Mouse (Mus musculus) intestine, embryonic 15.5 days (tissue): ENCODE results near the gene 4930518I15Rik. TPM values are rescaled to one million over a fixed set of nuclear protein-coding genes. Genes with fewer than 3 reads are reported as not detected.
"Not testable (repeated sequence)": the region's sequence is repeated elsewhere in the genome, so short reads cannot be mapped to it uniquely, and the experiment has no call there.

ENCODE experiments used
- ATAC-seq: fragments of 200-750 bp; cut with Nextera tagmentation; 2 replicates; pipeline ENCODE4 v1.8.0; 2017; ENCODE audit warnings: moderate TSS enrichment, moderate library complexity
- H3K27ac ChIP-seq: fragments of 300-500 bp; sonication (generic); 2 replicates; pipeline ENCODE4 v1.5.1; 2015; ENCODE audit warnings: mild to moderate bottlenecking, inconsistent platforms
- H3K27me3 ChIP-seq: fragments of 300-500 bp; sonication (generic); replicated peaks from 2 replicates; pipeline ENCODE4 v1.6.1; 2015; ENCODE audit warnings: inconsistent platforms
- H3K36me3 ChIP-seq: fragments of 300-500 bp; sonication (generic); 2 replicates; pipeline ENCODE4 v1.6.1; 2015; ENCODE audit warnings: inconsistent platforms
- H3K4me1 ChIP-seq: fragments of 300-500 bp; sonication (generic); replicated peaks from 2 replicates; pipeline ENCODE4 v1.6.1; 2015; ENCODE audit warnings: inconsistent platforms
- H3K4me2 ChIP-seq: fragments of 300-500 bp; sonication (generic); replicated peaks from 2 replicates; pipeline ENCODE4 v1.6.1; 2015; ENCODE audit warnings: mild to moderate bottlenecking, inconsistent platforms
- H3K4me3 ChIP-seq: fragments of 300-500 bp; sonication (generic); replicated peaks from 2 replicates; pipeline ENCODE4 v1.5.1; 2015; ENCODE audit warnings: inconsistent platforms
- H3K9ac ChIP-seq: fragments of 300-500 bp; sonication (generic); 2 replicates; pipeline ENCODE4 v1.6.1; 2015; ENCODE audit warnings: inconsistent platforms
- H3K9me3 ChIP-seq: fragments of 300-500 bp; sonication (generic); 2 replicates; pipeline ENCODE4 v1.6.1; 2016; ENCODE audit warnings: inconsistent platforms
- WGBS: fragments of 180-500 bp; shearing (Covaris S2); methylation state at CpG from one replicate; pipeline ENCODE4 v1.1.7; 2015; 5-methylcytosine and 5-hydroxymethylcytosine counted together
- polyA plus RNA-seq: library from polyadenylated mRNA; unstranded; fragments of >200 nt; fragmentation: Nextera tagmentation; extraction: Ambion mirVana; gene quantifications from 2 replicates; pipeline ENCODE4 v1.2.1, GENCODE M21; 2015

4930518I15Rik gene
- polyA plus RNA-seq, 1 experiment from 2014 or later: 5.3 TPM

- WGBS: 78% methylated on average over 6 of the region's 6 CpGs
- no peak for ATAC-seq
Measured at GRCm38 (mm10) chr2:156892821-156893220, 35.1 kb upstream of the 4930518I15Rik start.

GRCm38 (mm10) chr2:156892240-156892639 lies 34.5 kb upstream of the 4930518I15Rik start:
- no peak overlapping the region for H3K4me2 ChIP-seq
- H3K27me3 ChIP-seq: no peaks in the 10 kb centered on the region
- no peak for ATAC-seq
- no peaks in the 10 kb centered on the region for H3K9me3 ChIP-seq
- H3K4me3 ChIP-seq: no peak overlapping the region
- 42% methylated on average over 3 of the region's 3 CpGs for WGBS
- no peaks in the 10 kb centered on the region for H3K36me3 ChIP-seq
- no peak overlapping the region for H3K27ac ChIP-seq
- 0 out of 2 replicates have a peak, but pooled peaks cover 2% of the 10 kb centered on the region for H3K4me1 ChIP-seq
- no peak overlapping the region for H3K9ac ChIP-seq

More at GRCm38 (mm10) chr2:156892821-156893220, 35.1 kb upstream of the 4930518I15Rik start:
- Histone ChIP-seq H3K4me3 (no peak overlapping the region), H3K9ac (no peak overlapping the region), H3K36me3 (no peaks in the 10 kb centered on the region), H3K27me3 (no peaks in the 10 kb centered on the region), H3K4me1 (0 out of 2 replicates have a peak, but pooled peaks cover 2% of the 10 kb centered on the region), H3K9me3 (no peaks in the 10 kb centered on the region), H3K4me2 (no peak overlapping the region), H3K27ac (no peak overlapping the region)

GRCm38 (mm10) chr2:156888490-156888889 lies 30.7 kb upstream of the 4930518I15Rik start:
- no peak for ATAC-seq
- 65% methylated on average over 3 of the region's 3 CpGs for WGBS
- no peaks in the 10 kb centered on the region for H3K27me3 ChIP-seq
- H3K4me1 ChIP-seq: no peaks in the 10 kb centered on the region
- no peak overlapping the region for H3K4me2 ChIP-seq
- no peaks in the 10 kb centered on the region for H3K36me3 ChIP-seq
- H3K4me3 ChIP-seq: no peak overlapping the region
- H3K9me3 ChIP-seq: no peaks in the 10 kb centered on the region
- H3K27ac ChIP-seq: no peak overlapping the region
- no peak overlapping the region for H3K9ac ChIP-seq

- Histone ChIP-seq H3K36me3 (no peaks in the 10 kb centered on the region), H3K4me1 (no peaks in the 10 kb centered on the region), H3K9ac (no peak within 1 kb of the TSS), H3K9me3 (no peaks in the 10 kb centered on the region), H3K27me3 (no peaks in the 10 kb centered on the region), H3K4me3 (no peak within 1 kb of the TSS), H3K4me2 (no peak within 1 kb of the TSS), H3K27ac (no peak within 1 kb of the TSS)
- 47% methylated on average over 6 of the region's 6 CpGs for WGBS
- no peak for ATAC-seq
Measured at GRCm38 (mm10) chr2:156887017-156887416, 29.3 kb upstream of the 4930518I15Rik start, which contains the start of gene Sla2. Sla2 (minus strand) TSS chr2:156887192.

- Histone ChIP-seq H3K9ac (no peak overlapping the region), H3K27me3 (no peaks in the 10 kb centered on the region), H3K27ac (no peak overlapping the region), H3K36me3 (no peaks in the 10 kb centered on the region), H3K4me3 (no peak overlapping the region), H3K4me1 (no peaks in the 10 kb centered on the region), H3K9me3 (no peaks in the 10 kb centered on the region), H3K4me2 (no peak overlapping the region)
- ATAC-seq: no peak
- 77% methylated on average over 10 of the region's 10 CpGs for WGBS
Measured at GRCm38 (mm10) chr2:156886084-156886631, 28.4 kb upstream of the 4930518I15Rik start.

GRCm38 (mm10) chr2:156885666-156886065 lies 27.9 kb upstream of the 4930518I15Rik start:
- not testable (repeated sequence) for H3K36me3 ChIP-seq, H3K27me3 ChIP-seq, H3K4me3 ChIP-seq, H3K4me1 ChIP-seq, H3K4me2 ChIP-seq, ATAC-seq, H3K9ac ChIP-seq, H3K27ac ChIP-seq, H3K9me3 ChIP-seq
- WGBS: 70% methylated on average over 2 of the region's 2 CpGs

- Histone ChIP-seq H3K27me3 (no peaks in the 10 kb centered on the region), H3K9ac (no peak overlapping the region), H3K4me2 (no peak overlapping the region), H3K4me3 (no peak overlapping the region), H3K27ac (no peak overlapping the region), H3K9me3 (no peaks in the 10 kb centered on the region), H3K36me3 (no peaks in the 10 kb centered on the region), H3K4me1 (no peaks in the 10 kb centered on the region)
- 82% methylated on average over 10 of the region's 10 CpGs for WGBS
- peak; percentile 43; the same call in 1 of the 2 replicates for ATAC-seq
Measured at GRCm38 (mm10) chr2:156884396-156885211, 26.9 kb upstream of the 4930518I15Rik start.

- Histone ChIP-seq H3K9ac (no peak overlapping the region), H3K27me3 (no peaks in the 10 kb centered on the region), H3K4me3 (no peak overlapping the region), H3K4me2 (no peak overlapping the region), H3K27ac (no peak overlapping the region), H3K4me1 (peaks cover 5% of the 10 kb centered on the region; the same call in 1 of the 2 replicates), H3K9me3 (no peaks in the 10 kb centered on the region), H3K36me3 (no peaks in the 10 kb centered on the region)
- peak; percentile 66; the same call in 1 of the 2 replicates for ATAC-seq
- 34% methylated on average over 10 of the region's 10 CpGs for whole genome bisulfite sequencing
Measured at GRCm38 (mm10) chr2:156882431-156883001, 24.8 kb upstream of the 4930518I15Rik start.

GRCm38 (mm10) chr2:156879541-156879940 lies 21.8 kb upstream of the 4930518I15Rik start:
- no peak overlapping the region for H3K4me3 ChIP-seq
- no peak overlapping the region for H3K27ac ChIP-seq
- H3K36me3 ChIP-seq: peaks cover 4% of the 10 kb centered on the region; the same call in 1 of the 2 replicates
- H3K27me3 ChIP-seq: no peaks in the 10 kb centered on the region
- H3K4me1 ChIP-seq: peaks cover 5% of the 10 kb centered on the region; the same call in 1 of the 2 replicates
- H3K4me2 ChIP-seq: no peak overlapping the region
- WGBS: 76% methylated on average over 3 of the region's 3 CpGs
- no peak overlapping the region for H3K9ac ChIP-seq
- no peak for ATAC-seq
- H3K9me3 ChIP-seq: no peaks in the 10 kb centered on the region

GRCm38 (mm10) chr2:156877726-156878125 lies 20.0 kb upstream of the 4930518I15Rik start:
- peaks cover 5% of the 10 kb centered on the region; the same call in 1 of the 2 replicates for H3K4me1 ChIP-seq
- no peak overlapping the region for H3K9ac ChIP-seq
- no peaks in the 10 kb centered on the region for H3K27me3 ChIP-seq
- H3K27ac ChIP-seq: no peak overlapping the region
- no peak for ATAC-seq
- H3K4me2 ChIP-seq: no peak overlapping the region
- 55% methylated on average over 9 of the region's 9 CpGs for WGBS
- H3K36me3 ChIP-seq: peaks cover 15% of the 10 kb centered on the region
- H3K9me3 ChIP-seq: no peaks in the 10 kb centered on the region
- H3K4me3 ChIP-seq: no peak overlapping the region

GRCm38 (mm10) chr2:156874760-156875510 lies 17.2 kb upstream of the 4930518I15Rik start:
- no peaks in the 10 kb centered on the region for H3K27me3 ChIP-seq
- ATAC-seq: no peak
- H3K9me3 ChIP-seq: no peaks in the 10 kb centered on the region
- H3K9ac ChIP-seq: no peak overlapping the region
- no peak overlapping the region for H3K4me3 ChIP-seq
- no peak overlapping the region for H3K27ac ChIP-seq
- peaks cover 15% of the 10 kb centered on the region for H3K36me3 ChIP-seq
- 92% methylated on average over 4 of the region's 4 CpGs for WGBS
- peaks cover 16% of the 10 kb centered on the region for H3K4me1 ChIP-seq
- H3K4me2 ChIP-seq: no peak overlapping the region
